Mouse (Mus musculus): ENCODE measurements around the gene Aldh3b3. TPM values are rescaled to one million over a fixed set of nuclear protein-coding genes. Genes with fewer than 3 reads are reported as not detected.

Aldh3b3 gene
- polyA plus RNA-seq, 1 experiment from 2014 or later: not detected

- 72% methylated on average over 21 of the region's 21 CpGs for WGBS
- no peaks in the 10 kb centered on the region; the same call in 1 of the 2 replicates for H3K4me1 ChIP-seq (replicated peaks; ENCODE audit: control insufficient read depth, insufficient read depth, low read length)
- H3K4me3 ChIP-seq (ENCODE audit: low read depth, low read length): no peak overlapping the region
- no peaks in the 10 kb centered on the region for H3K9me3 ChIP-seq (ENCODE audit: control insufficient read depth, low read length)
- no peak overlapping the region for H3K27ac ChIP-seq (ENCODE audit: low read depth, low read length)
- ATAC-seq (replicated peaks; ENCODE audit: low FRiP score) (no peak), DNase-seq (ENCODE audit: low spot score) (no peak)
- no peak overlapping the region for H3K9ac ChIP-seq (ENCODE audit: low read length)
- H3K4me2 ChIP-seq (ENCODE audit: low read depth, low read length, severe bottlenecking): no peak overlapping the region
- H3K36me3 ChIP-seq (ENCODE audit: control insufficient read depth, insufficient read depth, low read length): no peaks in the 10 kb centered on the region
- H3K27me3 ChIP-seq (ENCODE audit: control insufficient read depth, insufficient read depth, low read length): no peaks in the 10 kb centered on the region
Observed at GRCm38 (mm10) chr19:3930262-3931057, 28.0 kb upstream of the Aldh3b3 start.

DNA sequence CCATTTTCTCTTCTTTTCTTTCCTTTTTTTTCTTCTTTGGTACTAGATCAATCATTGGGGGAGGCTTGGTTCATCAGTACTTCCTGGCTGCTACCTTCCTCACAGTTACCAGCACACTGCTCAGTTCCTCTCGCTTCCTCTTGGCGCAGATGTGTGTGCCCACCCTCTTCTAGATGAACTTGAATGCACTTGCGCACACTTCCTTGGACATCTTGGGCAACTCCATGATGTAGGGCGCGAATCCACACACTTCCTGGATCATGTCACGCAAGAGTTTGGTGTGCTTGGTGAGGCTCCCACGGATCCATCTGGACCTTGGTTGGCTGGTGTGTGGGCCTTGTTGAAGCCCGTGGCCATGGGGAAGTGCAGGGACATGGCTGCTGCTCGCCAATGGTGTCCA is 26.7 kb upstream of the Aldh3b3 start:
- H3K9me3 ChIP-seq (ENCODE audit: control insufficient read depth, low read length): no peaks in the 10 kb centered on the region
- no peaks in the 10 kb centered on the region for H3K27me3 ChIP-seq (ENCODE audit: control insufficient read depth, insufficient read depth, low read length)
- ATAC-seq (replicated peaks; ENCODE audit: low FRiP score) (no peak), DNase-seq (ENCODE audit: low spot score) (no peak)
- WGBS: 93% methylated on average over 9 of the region's 9 CpGs
- H3K4me3 ChIP-seq (ENCODE audit: low read depth, low read length): no peak overlapping the region
- H3K27ac ChIP-seq (ENCODE audit: low read depth, low read length): no peak overlapping the region
- no peak overlapping the region for H3K4me2 ChIP-seq (ENCODE audit: low read depth, low read length, severe bottlenecking)
- no peak overlapping the region for H3K9ac ChIP-seq (ENCODE audit: low read length)
- no peaks in the 10 kb centered on the region for H3K36me3 ChIP-seq (ENCODE audit: control insufficient read depth, insufficient read depth, low read length)
- no peaks in the 10 kb centered on the region; the same call in none of the 2 replicates for H3K4me1 ChIP-seq (replicated peaks; ENCODE audit: control insufficient read depth, insufficient read depth, low read length)

DNA sequence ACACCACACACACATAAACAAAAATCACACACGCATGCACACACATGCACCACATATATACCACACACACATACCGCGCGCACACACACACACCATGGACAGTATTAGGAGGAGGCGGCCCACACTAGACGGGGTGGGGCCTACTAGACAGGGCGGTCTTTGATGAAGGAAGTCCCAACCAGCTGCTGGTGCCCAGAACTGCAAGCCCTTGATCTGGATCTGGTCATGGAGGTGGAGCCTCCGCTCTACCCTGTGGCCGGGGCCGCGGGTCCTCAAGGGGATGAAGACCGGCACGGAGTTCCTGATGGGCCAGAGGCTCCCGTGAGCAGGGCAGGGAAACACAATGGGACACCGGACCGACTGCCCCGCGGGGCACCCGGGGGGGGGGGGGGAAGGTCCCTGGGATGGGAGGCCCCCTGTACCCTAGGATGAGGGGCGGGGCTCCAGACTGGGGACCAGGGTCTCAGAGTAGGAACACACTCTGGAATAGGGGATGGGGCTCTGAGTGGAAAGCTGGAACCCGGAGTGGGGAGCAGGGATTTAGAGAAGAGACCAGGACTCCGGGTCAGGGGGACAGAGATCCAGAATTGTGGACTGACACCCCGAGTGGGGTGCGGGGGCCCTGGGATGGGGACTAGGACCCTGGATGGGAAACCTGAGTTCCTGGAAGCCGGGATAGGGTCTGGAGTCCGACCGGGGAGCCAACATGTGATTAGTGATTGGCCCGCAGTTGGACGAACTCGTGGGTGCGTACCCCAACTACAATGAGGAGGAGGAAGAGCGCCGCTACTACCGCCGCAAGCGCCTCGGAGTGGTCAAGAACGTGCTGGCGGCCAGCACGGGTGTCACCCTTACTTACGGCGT is 23.2 kb upstream of the Aldh3b3 start, which contains the start of gene Unc93b1:
Unc93b1 (plus strand) TSS at position 155 of the 864 bp plus-strand sequence.
- Histone ChIP-seq H3K27ac (ENCODE audit: low read depth, low read length) (no peak within 1 kb of the TSS), H3K4me2 (ENCODE audit: low read depth, low read length, severe bottlenecking) (peak within 1 kb of the TSS; percentile 75), H3K9me3 (ENCODE audit: control insufficient read depth, low read length) (no peaks in the 10 kb centered on the region), H3K27me3 (ENCODE audit: control insufficient read depth, insufficient read depth, low read length) (no peaks in the 10 kb centered on the region), H3K4me1 (replicated peaks; ENCODE audit: control insufficient read depth, insufficient read depth, low read length) (no peaks in the 10 kb centered on the region; the same call in none of the 2 replicates), H3K9ac (ENCODE audit: low read length) (peak within 1 kb of the TSS; percentile 54), H3K4me3 (ENCODE audit: low read depth, low read length) (peak within 1 kb of the TSS; percentile 38), H3K36me3 (ENCODE audit: control insufficient read depth, insufficient read depth, low read length) (no peaks in the 10 kb centered on the region)
- 5% methylated on average over 39 of the region's 42 CpGs for WGBS
- peak; percentile 65 for DNase-seq (ENCODE audit: low spot score)
- ATAC-seq (replicated peaks; ENCODE audit: low FRiP score): peak; percentile 71

DNA sequence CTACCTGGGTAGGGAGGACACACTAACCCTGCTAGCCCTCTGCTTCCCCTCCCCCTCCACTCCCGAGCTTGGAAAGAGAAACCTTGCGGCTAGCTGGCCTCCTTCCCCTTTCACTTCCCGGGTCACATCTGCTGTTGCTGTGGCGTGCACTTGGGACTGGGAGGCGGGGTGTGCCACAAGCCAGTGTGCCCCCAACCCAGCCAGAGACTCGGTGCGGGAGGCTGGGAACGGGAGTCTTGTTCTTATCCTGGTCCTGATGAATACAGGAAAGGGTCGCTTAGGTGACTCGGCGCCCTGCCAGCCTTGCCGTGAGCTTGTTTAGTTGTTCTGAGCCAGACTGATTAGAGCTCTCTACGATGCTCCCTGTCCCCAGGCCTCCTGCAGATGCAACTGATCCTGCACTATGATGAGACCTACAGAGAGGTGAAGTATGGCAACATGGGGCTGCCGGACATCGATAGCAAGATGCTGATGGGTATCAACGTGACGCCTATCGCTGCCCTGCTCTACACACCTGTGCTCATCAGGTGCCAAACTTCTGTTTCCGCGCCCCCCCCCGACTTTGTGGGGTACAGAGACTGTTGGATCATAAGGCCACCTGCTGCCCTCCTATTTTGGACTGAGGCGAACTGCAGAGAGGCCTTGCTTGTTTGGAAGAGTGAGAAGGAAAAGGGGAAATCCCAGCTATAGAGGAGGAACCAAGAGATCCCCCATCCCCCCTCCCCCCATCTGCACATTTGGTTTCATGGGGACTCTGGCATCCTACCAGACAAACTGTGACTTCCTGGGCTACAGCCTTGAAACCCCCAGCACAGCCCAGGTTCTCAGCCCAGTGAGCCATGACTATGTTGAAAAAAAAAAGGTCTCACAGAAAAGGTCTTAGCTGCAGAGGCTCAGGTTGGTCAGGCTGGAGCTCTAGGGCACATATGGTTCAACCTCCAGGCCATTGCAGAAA is 22.3 kb upstream of the Aldh3b3 start:
- H3K36me3 ChIP-seq (ENCODE audit: control insufficient read depth, insufficient read depth, low read length): no peaks in the 10 kb centered on the region
- ATAC-seq (replicated peaks; ENCODE audit: low FRiP score): no peak
- WGBS: 9% methylated on average over 22 of the region's 22 CpGs
- no peak for DNase-seq (ENCODE audit: low spot score)
- H3K4me2 ChIP-seq (ENCODE audit: low read depth, low read length, severe bottlenecking): peak overlapping the region; percentile 75
- H3K4me1 ChIP-seq (replicated peaks; ENCODE audit: control insufficient read depth, insufficient read depth, low read length): no peaks in the 10 kb centered on the region; the same call in none of the 2 replicates
- peak overlapping the region; percentile 38 for H3K4me3 ChIP-seq (ENCODE audit: low read depth, low read length)
- no peak overlapping the region for H3K27ac ChIP-seq (ENCODE audit: low read depth, low read length)
- peak overlapping the region; percentile 54 for H3K9ac ChIP-seq (ENCODE audit: low read length)
- no peaks in the 10 kb centered on the region for H3K27me3 ChIP-seq (ENCODE audit: control insufficient read depth, insufficient read depth, low read length)
- H3K9me3 ChIP-seq (ENCODE audit: control insufficient read depth, low read length): no peaks in the 10 kb centered on the region

DNA sequence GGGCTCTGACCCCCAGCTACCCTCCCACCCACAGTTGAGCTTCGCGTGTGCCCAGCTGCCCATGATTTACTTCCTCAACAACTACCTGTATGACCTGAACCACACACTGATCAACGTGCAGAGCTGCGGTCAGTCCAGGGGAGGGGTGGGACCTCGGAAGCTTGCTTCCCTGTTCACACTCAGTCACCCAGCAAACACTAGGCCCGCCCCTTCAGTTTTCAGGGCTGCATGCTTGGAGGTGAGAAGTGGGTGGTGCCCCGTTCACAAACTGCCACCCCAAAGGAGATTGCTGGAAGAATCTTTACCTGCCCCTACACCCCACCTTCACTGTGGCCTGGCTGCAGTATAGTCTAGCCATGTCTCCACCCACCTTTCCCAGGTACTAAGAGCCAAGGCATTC is 16.1 kb upstream of the Aldh3b3 start:
- 84% methylated on average over 7 of the region's 7 CpGs for WGBS
- Histone ChIP-seq H3K4me2 (ENCODE audit: low read depth, low read length, severe bottlenecking) (no peak overlapping the region), H3K4me1 (replicated peaks; ENCODE audit: control insufficient read depth, insufficient read depth, low read length) (no peaks in the 10 kb centered on the region), H3K27ac (ENCODE audit: low read depth, low read length) (no peak overlapping the region), H3K4me3 (ENCODE audit: low read depth, low read length) (no peak overlapping the region), H3K9ac (ENCODE audit: low read length) (no peak overlapping the region), H3K9me3 (ENCODE audit: control insufficient read depth, low read length) (no peaks in the 10 kb centered on the region), H3K27me3 (ENCODE audit: control insufficient read depth, insufficient read depth, low read length) (no peaks in the 10 kb centered on the region), H3K36me3 (ENCODE audit: control insufficient read depth, insufficient read depth, low read length) (no peaks in the 10 kb centered on the region)
- DNase-seq (ENCODE audit: low spot score) (no peak), ATAC-seq (replicated peaks; ENCODE audit: low FRiP score) (no peak)

- DNase-seq (ENCODE audit: low spot score) (no peak), ATAC-seq (replicated peaks; ENCODE audit: low FRiP score) (no peak)
- H3K27ac ChIP-seq (ENCODE audit: low read depth, low read length): no peak overlapping the region
- H3K36me3 ChIP-seq (ENCODE audit: control insufficient read depth, insufficient read depth, low read length): no peaks in the 10 kb centered on the region
- H3K4me2 ChIP-seq (ENCODE audit: low read depth, low read length, severe bottlenecking): no peak overlapping the region
- H3K9ac ChIP-seq (ENCODE audit: low read length): no peak overlapping the region
- no peaks in the 10 kb centered on the region for H3K4me1 ChIP-seq (replicated peaks; ENCODE audit: control insufficient read depth, insufficient read depth, low read length)
- 24% methylated on average over 27 of the region's 27 CpGs for WGBS
- H3K27me3 ChIP-seq (ENCODE audit: control insufficient read depth, insufficient read depth, low read length): no peaks in the 10 kb centered on the region
- no peaks in the 10 kb centered on the region for H3K9me3 ChIP-seq (ENCODE audit: control insufficient read depth, low read length)
- H3K4me3 ChIP-seq (ENCODE audit: low read depth, low read length): no peak overlapping the region
Observed at GRCm38 (mm10) chr19:3942986-3943735, 15.3 kb upstream of the Aldh3b3 start.

DNA sequence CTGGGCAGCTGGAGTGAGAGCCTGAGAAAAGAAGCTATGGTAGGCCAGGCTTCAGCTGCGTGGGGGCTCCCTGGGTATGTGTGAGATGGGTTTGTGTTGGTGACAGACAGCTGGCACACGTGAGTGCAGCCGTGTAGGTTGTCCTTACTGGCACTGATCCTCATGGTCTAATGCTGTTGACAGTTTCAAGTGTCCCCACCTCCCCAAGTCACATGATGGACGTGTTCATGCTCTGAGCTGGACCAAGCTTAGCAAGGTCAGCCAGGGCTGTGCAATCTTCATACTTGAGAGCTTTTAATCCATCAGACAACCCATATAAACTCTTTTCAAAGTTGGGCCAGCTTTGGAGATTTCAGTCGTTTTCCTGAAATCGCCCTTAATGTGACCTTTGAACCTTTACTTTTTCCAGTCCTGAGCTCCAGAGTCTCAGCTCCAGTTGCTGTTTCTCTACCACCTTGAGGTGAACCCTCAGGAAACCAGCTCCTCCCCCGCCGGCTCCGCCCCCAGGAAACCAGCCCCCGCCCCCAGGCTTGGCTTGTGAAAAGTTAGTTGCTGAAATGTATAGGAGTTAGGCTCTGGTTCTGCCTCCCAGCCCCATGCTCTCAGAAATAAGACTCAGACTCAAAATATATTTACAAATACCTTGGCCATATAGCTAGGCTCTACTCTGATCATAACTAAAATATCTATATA is 12.4 kb upstream of the Aldh3b3 start:
- Histone ChIP-seq H3K36me3 (ENCODE audit: control insufficient read depth, insufficient read depth, low read length) (no peaks in the 10 kb centered on the region), H3K4me2 (ENCODE audit: low read depth, low read length, severe bottlenecking) (no peak overlapping the region), H3K9me3 (ENCODE audit: control insufficient read depth, low read length) (no peaks in the 10 kb centered on the region), H3K4me3 (ENCODE audit: low read depth, low read length) (no peak overlapping the region), H3K27me3 (ENCODE audit: control insufficient read depth, insufficient read depth, low read length) (no peaks in the 10 kb centered on the region), H3K4me1 (replicated peaks; ENCODE audit: control insufficient read depth, insufficient read depth, low read length) (no peaks in the 10 kb centered on the region), H3K27ac (ENCODE audit: low read depth, low read length) (no peak overlapping the region), H3K9ac (ENCODE audit: low read length) (no peak overlapping the region)
- 41% methylated on average over 10 of the region's 10 CpGs for WGBS
- DNase-seq (ENCODE audit: low spot score) (no peak), ATAC-seq (replicated peaks; ENCODE audit: low FRiP score) (no peak)

All from forebrain, embryonic 11.5 days (tissue).